Mouse (Mus musculus): ENCODE results near the gene Pth1r. TPM values are rescaled to one million over a fixed set of nuclear protein-coding genes. Genes with fewer than 3 reads are reported as not detected.

Gene Pth1r
- 9.2 and 11.2 TPM in 2 replicates for polyA plus RNA-seq (2015; fragmentation: Nextera tagmentation; extraction: Ambion mirVana)

- Histone ChIP-seq H3K4me2 (replicated peaks) (no peak within 1 kb of the TSS), H3K27me3 (peaks cover 34% of the 10 kb centered on the region), H3K27ac (no peak within 1 kb of the TSS), H3K9ac (replicated peaks) (no peak within 1 kb of the TSS), H3K36me3 (no peaks in the 10 kb centered on the region), H3K4me3 (replicated peaks) (no peak within 1 kb of the TSS), H3K4me1 (replicated peaks) (peaks cover 17% of the 10 kb centered on the region), H3K9me3 (no peaks in the 10 kb centered on the region)
- ATAC-seq = no peak
- WGBS = 67% methylated on average over 7 of the region's 7 CpGs
These were observed at the start of gene Pth1r for GRCm38 (mm10) chr9:110746961-110747360. Gene Pth1r (minus strand): TSS chr9:110747145.

GRCm38 (mm10) chr9:110790462-110790861, 43.5 kb upstream of the Pth1r start:
- H3K27ac ChIP-seq = no peak overlapping the region
- H3K9me3 ChIP-seq = no peaks in the 10 kb centered on the region
- H3K4me2 ChIP-seq (replicated peaks) = no peak overlapping the region
- H3K36me3 ChIP-seq = no peaks in the 10 kb centered on the region
- H3K4me3 ChIP-seq (replicated peaks) = no peak overlapping the region
- no peak overlapping the region for H3K9ac ChIP-seq (replicated peaks)
- H3K27me3 ChIP-seq = no peaks in the 10 kb centered on the region
- ATAC-seq = no peak
- H3K4me1 ChIP-seq (replicated peaks) = no peaks in the 10 kb centered on the region
- 80% methylated on average over 4 of the region's 4 CpGs for WGBS

- ATAC-seq = no peak
- WGBS = 93% methylated on average over 3 of the region's 3 CpGs
- H3K36me3 ChIP-seq = no peaks in the 10 kb centered on the region
These were observed 41.2 kb upstream of the Pth1r start for GRCm38 (mm10) chr9:110788169-110788568.

GRCm38 (mm10) chr9:110783611-110784010, 36.7 kb upstream of the Pth1r start:
- no peak for ATAC-seq
- Histone ChIP-seq H3K4me3 (replicated peaks) (no peak overlapping the region), H3K27me3 (peaks cover 16% of the 10 kb centered on the region), H3K4me2 (replicated peaks) (no peak overlapping the region), H3K9me3 (no peaks in the 10 kb centered on the region), H3K36me3 (no peaks in the 10 kb centered on the region), H3K27ac (no peak overlapping the region), H3K9ac (replicated peaks) (no peak overlapping the region), H3K4me1 (replicated peaks) (peaks cover 12% of the 10 kb centered on the region)
- WGBS = 42% methylated on average over 1 of the region's 1 CpGs

More at GRCm38 (mm10) chr9:110788169-110788568, 41.2 kb upstream of the Pth1r start:
- Histone ChIP-seq H3K4me3 (replicated peaks) (no peak overlapping the region), H3K4me2 (replicated peaks) (no peak overlapping the region), H3K9me3 (no peaks in the 10 kb centered on the region), H3K4me1 (replicated peaks) (no peaks in the 10 kb centered on the region), H3K9ac (replicated peaks) (no peak overlapping the region), H3K27ac (no peak overlapping the region), H3K27me3 (no peaks in the 10 kb centered on the region)

- no peaks in the 10 kb centered on the region for H3K9me3 ChIP-seq
- peaks cover 16% of the 10 kb centered on the region for H3K27me3 ChIP-seq
- no peaks in the 10 kb centered on the region for H3K36me3 ChIP-seq
- peak; percentile 71 for ATAC-seq
- H3K4me2 ChIP-seq (replicated peaks) = peak overlapping the region; percentile 67
- peaks cover 12% of the 10 kb centered on the region for H3K4me1 ChIP-seq (replicated peaks)
- peak overlapping the region; percentile 77 for H3K9ac ChIP-seq (replicated peaks)
- H3K27ac ChIP-seq = peak overlapping the region; percentile 77
- peak overlapping the region; percentile 48 for H3K4me3 ChIP-seq (replicated peaks)
- under 1% methylated on average over 23 of the region's 23 CpGs for WGBS
These were observed 34.8 kb upstream of the Pth1r start for GRCm38 (mm10) chr9:110781731-110782130.

- peak overlapping the region; percentile 77 for H3K9ac ChIP-seq (replicated peaks)
- peak overlapping the region; percentile 67 for H3K4me2 ChIP-seq (replicated peaks)
- under 1% methylated on average over 43 of the region's 43 CpGs for WGBS
- peak overlapping the region; percentile 77 for H3K27ac ChIP-seq
- no peaks in the 10 kb centered on the region for H3K36me3 ChIP-seq
- no peaks in the 10 kb centered on the region for H3K9me3 ChIP-seq
- peaks cover 12% of the 10 kb centered on the region for H3K4me1 ChIP-seq (replicated peaks)
- peak; percentile 96 for ATAC-seq
- peak overlapping the region; percentile 48 for H3K4me3 ChIP-seq (replicated peaks)
- peaks cover 16% of the 10 kb centered on the region for H3K27me3 ChIP-seq
These were observed 34.3 kb upstream of the Pth1r start for GRCm38 (mm10) chr9:110781256-110781721.

GRCm38 (mm10) chr9:110779242-110779913, 32.4 kb upstream of the Pth1r start:
- H3K9ac ChIP-seq (replicated peaks) = no peak overlapping the region
- peaks cover 12% of the 10 kb centered on the region for H3K4me1 ChIP-seq (replicated peaks)
- no peaks in the 10 kb centered on the region for H3K9me3 ChIP-seq
- H3K4me2 ChIP-seq (replicated peaks) = no peak overlapping the region
- no peak for ATAC-seq
- WGBS = 64% methylated on average over 5 of the region's 5 CpGs
- H3K4me3 ChIP-seq (replicated peaks) = no peak overlapping the region
- H3K36me3 ChIP-seq = no peaks in the 10 kb centered on the region
- no peak overlapping the region for H3K27ac ChIP-seq
- H3K27me3 ChIP-seq = peaks cover 16% of the 10 kb centered on the region

- no peak overlapping the region for H3K4me3 ChIP-seq (replicated peaks)
- peaks cover 12% of the 10 kb centered on the region for H3K4me1 ChIP-seq (replicated peaks)
- H3K9me3 ChIP-seq = no peaks in the 10 kb centered on the region
- 86% methylated on average over 7 of the region's 7 CpGs for WGBS
- no peak for ATAC-seq
- no peak overlapping the region for H3K27ac ChIP-seq
- H3K36me3 ChIP-seq = no peaks in the 10 kb centered on the region
- H3K9ac ChIP-seq (replicated peaks) = no peak overlapping the region
- no peak overlapping the region for H3K4me2 ChIP-seq (replicated peaks)
- peaks cover 16% of the 10 kb centered on the region for H3K27me3 ChIP-seq
These were observed 31.6 kb upstream of the Pth1r start for GRCm38 (mm10) chr9:110778559-110778958.

- WGBS = 95% methylated on average over 1 of the region's 1 CpGs
- ATAC-seq = no peak
- no peak overlapping the region for H3K4me2 ChIP-seq (replicated peaks)
- H3K9me3 ChIP-seq = no peaks in the 10 kb centered on the region
- H3K27ac ChIP-seq = no peak overlapping the region
- no peak overlapping the region for H3K9ac ChIP-seq (replicated peaks)
- H3K36me3 ChIP-seq = no peaks in the 10 kb centered on the region
- H3K4me3 ChIP-seq (replicated peaks) = no peak overlapping the region
- peaks cover 16% of the 10 kb centered on the region for H3K27me3 ChIP-seq
- H3K4me1 ChIP-seq (replicated peaks) = peaks cover 12% of the 10 kb centered on the region
These were observed 31.2 kb upstream of the Pth1r start for GRCm38 (mm10) chr9:110778100-110778499.

- ATAC-seq = no peak
- Histone ChIP-seq H3K4me3 (replicated peaks) (no peak overlapping the region), H3K4me1 (replicated peaks) (peaks cover 2% of the 10 kb centered on the region), H3K27ac (no peak overlapping the region), H3K4me2 (replicated peaks) (no peak overlapping the region), H3K9ac (replicated peaks) (no peak overlapping the region), H3K36me3 (no peaks in the 10 kb centered on the region), H3K9me3 (no peaks in the 10 kb centered on the region), H3K27me3 (peaks cover 14% of the 10 kb centered on the region)
- 79% methylated on average over 10 of the region's 10 CpGs for WGBS
These were observed 28.5 kb upstream of the Pth1r start for GRCm38 (mm10) chr9:110775269-110776022.

- WGBS = 83% methylated on average over 15 of the region's 15 CpGs
- no peak for ATAC-seq
These were observed 27.7 kb upstream of the Pth1r start for GRCm38 (mm10) chr9:110774403-110775268.

More at GRCm38 (mm10) chr9:110774403-110775268, 27.7 kb upstream of the Pth1r start:
- Histone ChIP-seq H3K4me2 (replicated peaks) (no peak overlapping the region), H3K36me3 (no peaks in the 10 kb centered on the region), H3K27ac (no peak overlapping the region), H3K9ac (replicated peaks) (no peak overlapping the region), H3K4me3 (replicated peaks) (no peak overlapping the region), H3K9me3 (no peaks in the 10 kb centered on the region), H3K27me3 (peaks cover 8% of the 10 kb centered on the region), H3K4me1 (replicated peaks) (no peaks in the 10 kb centered on the region)
